ENCODE assay signal across 9 mouse cellular contexts in genomic region chr5:147306638-147307397, GRCm38 (mm10). TPM values are rescaled to one million over a fixed set of nuclear protein-coding genes. Genes with fewer than 3 reads are reported as not detected.
DNase-seq lines count a peak whose midpoint lies in the region; ATAC-seq and TF ChIP-seq lines count a peak whose summit lies in the region.
"Had no signal": no experiment of that assay in that cellular context is flagged by ENCODE, and none has a peak within 500 bp of the region (broad histone marks: within the 10 kb centered on the region; RNA-seq: fewer than 3 reads in every experiment).

Gene Cdx2, minus strand, starts transcription at chr5:147307270.

- no peaks in the 10 kb centered on the region for H3K9me3 ChIP-seq in midbrain, embryonic 10.5 days (replicated peaks)
- H3K9me3 ChIP-seq in midbrain, embryonic 14.5 days (ENCODE audit: control insufficient read depth, low read length), result no peaks in the 10 kb centered on the region
- no peaks in the 10 kb centered on the region for H3K9me3 ChIP-seq in liver, embryonic 13.5 days (replicated peaks)

- 0 out of 2 replicates have a peak within 1 kb of the TSS, but pooled peaks have one; percentile 16 for H3K4me3 ChIP-seq in midbrain, embryonic 10.5 days
- H3K4me3 ChIP-seq in midbrain, embryonic 14.5 days (replicated peaks; ENCODE audit: low read depth, low read length), result no peak within 1 kb of the TSS
- H3K4me3 ChIP-seq in liver, embryonic 13.5 days (replicated peaks), result peak within 1 kb of the TSS; percentile 21; the same call in 1 of the 2 replicates
- H3K4me3 ChIP-seq in cerebellum, adult 2 months (replicated peaks; ENCODE audit: insufficient read depth, low read depth, low read length), result no peak within 1 kb of the TSS

- H3K4me1 ChIP-seq in midbrain, embryonic 10.5 days, result peaks cover 24% of the 10 kb centered on the region
- H3K4me1 ChIP-seq in midbrain, embryonic 14.5 days (ENCODE audit: control insufficient read depth, insufficient read depth, low read length), result 0 out of 2 replicates have a peak, but pooled peaks cover 2% of the 10 kb centered on the region
- H3K4me1 ChIP-seq in liver, embryonic 13.5 days (replicated peaks), result peaks cover 7% of the 10 kb centered on the region; the same call in 1 of the 2 replicates
- no peaks in the 10 kb centered on the region for H3K4me1 ChIP-seq in cerebellum, adult 2 months (ENCODE audit: control insufficient read depth, insufficient read depth, low read length)

- no peak for ATAC-seq in midbrain, embryonic 14.5 days (ENCODE audit: low FRiP score, low TSS enrichment)
- no peak for ATAC-seq in liver, embryonic 13.5 days (ENCODE audit: low read depth)
- ATAC-seq in inflammation-experienced regulatory T-cells, adult 6 months, result no peak

- peaks cover 100% of the 10 kb centered on the region for H3K27me3 ChIP-seq in midbrain, embryonic 10.5 days (ENCODE audit: low read depth, poor library complexity, severe bottlenecking)
- peaks cover 99% of the 10 kb centered on the region for H3K27me3 ChIP-seq in midbrain, embryonic 14.5 days (ENCODE audit: control insufficient read depth, insufficient read depth, low read length)
- H3K27me3 ChIP-seq in liver, embryonic 13.5 days, result peaks cover 100% of the 10 kb centered on the region
- peaks cover 7% of the 10 kb centered on the region; the same call in 1 of the 2 replicates for H3K27me3 ChIP-seq in cerebellum, adult 2 months (ENCODE audit: control insufficient read depth, insufficient read depth, low read length)

- peak; percentile 55 for DNase-seq in embryo, embryonic 10 days (ENCODE audit: low spot score)
- no peak for DNase-seq in embryo, embryonic 11 days
- DNase-seq in midbrain, embryonic 10.5 days (ENCODE audit: low spot score), result peak; percentile 49
- no peak for DNase-seq in midbrain, embryonic 14.5 days
- no peak for DNase-seq in liver, embryonic 13.5 days
- no peak for DNase-seq in frontal cortex, postnatal 36 days (ENCODE audit: low spot score in 2 of 2)
- no peak for DNase-seq in cerebellum, adult 2 months
- DNase-seq: adrenal gland, adult 8-10 months had no signal

- WGBS in midbrain, embryonic 10.5 days, result under 1% methylated on average over 63 of the region's 63 CpGs
- WGBS in midbrain, embryonic 14.5 days, result under 1% methylated on average over 60 of the region's 63 CpGs
- WGBS in liver, embryonic 13.5 days (ENCODE audit: insufficient replicate concordance), result under 1% methylated on average over 63 of the region's 63 CpGs
- 1% methylated on average over 63 of the region's 63 CpGs for WGBS in cerebellum, adult 2 months

- TF ChIP-seq CTCF in cerebellum, adult 2 months (IDR thresholded peaks at IDR 0.05; ENCODE audit: borderline replicate concordance, insufficient read depth, low read depth, low read length), result no peak

- no peak for TF ChIP-seq POLR2A in cerebellum, adult 2 months (IDR thresholded peaks at IDR 0.05; ENCODE audit: borderline replicate concordance, insufficient read depth, low read length)

- H3K36me3 ChIP-seq in midbrain, embryonic 10.5 days, result no peaks in the 10 kb centered on the region
- no peaks in the 10 kb centered on the region for H3K36me3 ChIP-seq in midbrain, embryonic 14.5 days (ENCODE audit: control insufficient read depth, insufficient read depth, low read length)
- no peaks in the 10 kb centered on the region for H3K36me3 ChIP-seq in liver, embryonic 13.5 days

- no peak within 1 kb of the TSS for H3K4me2 ChIP-seq in midbrain, embryonic 14.5 days (ENCODE audit: low read length)
- H3K4me2 ChIP-seq in liver, embryonic 13.5 days, result peak within 1 kb of the TSS; percentile 19; the same call in 1 of the 2 replicates

- H3K27ac ChIP-seq in midbrain, embryonic 10.5 days (replicated peaks), result no peak within 1 kb of the TSS
- no peak within 1 kb of the TSS for H3K27ac ChIP-seq in midbrain, embryonic 14.5 days (replicated peaks; ENCODE audit: low read depth, low read length)
- no peak within 1 kb of the TSS for H3K27ac ChIP-seq in liver, embryonic 13.5 days
- no peak within 1 kb of the TSS for H3K27ac ChIP-seq in cerebellum, adult 2 months (ENCODE audit: insufficient read depth, low read length)

- no peak within 1 kb of the TSS for H3K9ac ChIP-seq in midbrain, embryonic 14.5 days (replicated peaks; ENCODE audit: low read length)
- no peak within 1 kb of the TSS for H3K9ac ChIP-seq in liver, embryonic 13.5 days

RNA-seq across cellular contexts. Expression of gene Cdx2, which starts in this region (rescaled TPM):
- not detected in 2 replicates for polyA plus RNA-seq in midbrain, embryonic 10.5 days (2016; fragmentation: Nextera tagmentation; extraction: Ambion mirVana)
- not detected in 2 replicates for polyA plus RNA-seq in midbrain, embryonic 14.5 days (2014; fragmentation: Nextera tagmentation; extraction: Ambion mirVana)
- polyA plus RNA-seq in liver, embryonic 13.5 days (2015; fragmentation: Nextera tagmentation; extraction: Ambion mirVana), result not detected in 2 replicates
- not detected in 2 replicates for polyA plus RNA-seq in cerebellum, adult 2 months (2012; rRNA removed)
- polyA plus RNA-seq in inflammation-experienced regulatory T-cells, adult 6 months (2017; shearing (Covaris generic)), result not detected

Comparison
In these comparisons a context has a peak if more than half of its experiments do, and no peak if none do; other contexts are left out.
1. Peak in DNase-seq and H3K4me3 ChIP-seq in midbrain, embryonic 10.5 days; RNA of the gene not detected or under 1 TPM.